Mouse (Mus musculus): ENCODE measurements around the gene Fhl2. TPM values are rescaled to one million over a fixed set of nuclear protein-coding genes. Genes with fewer than 3 reads are reported as not detected.

The Fhl2 gene
- polyA plus RNA-seq, 1 experiment from 2014 or later, result 181 TPM

GRCm38 (mm10) chr1:43127196-43127595 lies 69.6 kb downstream of the Fhl2 start:
- Histone ChIP-seq H3K4me2 (no peak overlapping the region), H3K4me3 (ENCODE audit: low read depth, low read length) (no peak overlapping the region), H3K36me3 (ENCODE audit: control insufficient read depth, insufficient read depth, low read length) (peaks cover 29% of the 10 kb centered on the region), H3K27me3 (ENCODE audit: control insufficient read depth, insufficient read depth, low read length) (no peaks in the 10 kb centered on the region), H3K4me1 (ENCODE audit: control insufficient read depth, insufficient read depth, low read length) (peaks cover 22% of the 10 kb centered on the region), H3K27ac (ENCODE audit: low read depth, low read length) (no peak overlapping the region), H3K9me3 (replicated peaks; ENCODE audit: control insufficient read depth, low read length) (no peaks in the 10 kb centered on the region), H3K9ac (ENCODE audit: low read depth, low read length) (no peak overlapping the region)
- no peak for ATAC-seq (replicated peaks; ENCODE audit: insufficient number of reproducible peaks, low FRiP score, low TSS enrichment)

- Histone ChIP-seq H3K27me3 (ENCODE audit: control insufficient read depth, insufficient read depth, low read length) (no peaks in the 10 kb centered on the region), H3K4me3 (ENCODE audit: low read depth, low read length) (no peak overlapping the region), H3K4me2 (no peak overlapping the region), H3K27ac (ENCODE audit: low read depth, low read length) (no peak overlapping the region), H3K4me1 (ENCODE audit: control insufficient read depth, insufficient read depth, low read length) (peaks cover 13% of the 10 kb centered on the region; the same call in 1 of the 2 replicates), H3K36me3 (ENCODE audit: control insufficient read depth, insufficient read depth, low read length) (peaks cover 27% of the 10 kb centered on the region), H3K9ac (ENCODE audit: low read depth, low read length) (no peak overlapping the region), H3K9me3 (replicated peaks; ENCODE audit: control insufficient read depth, low read length) (no peaks in the 10 kb centered on the region)
- ATAC-seq (replicated peaks; ENCODE audit: insufficient number of reproducible peaks, low FRiP score, low TSS enrichment), result no peak
- WGBS (ENCODE audit: insufficient replicate concordance), result 61% methylated on average over 4 of the region's 4 CpGs
Observed at GRCm38 (mm10) chr1:43124726-43125125, 72.1 kb downstream of the Fhl2 start.

- H3K4me2 ChIP-seq, result no peak overlapping the region
- H3K27ac ChIP-seq (ENCODE audit: low read depth, low read length), result no peak overlapping the region
- H3K4me3 ChIP-seq (ENCODE audit: low read depth, low read length), result no peak overlapping the region
- H3K4me1 ChIP-seq (ENCODE audit: control insufficient read depth, insufficient read depth, low read length), result peaks cover 5% of the 10 kb centered on the region; the same call in 1 of the 2 replicates
- WGBS (ENCODE audit: insufficient replicate concordance), result 88% methylated on average over 2 of the region's 2 CpGs
- peaks cover 22% of the 10 kb centered on the region for H3K36me3 ChIP-seq (ENCODE audit: control insufficient read depth, insufficient read depth, low read length)
- ATAC-seq (replicated peaks; ENCODE audit: insufficient number of reproducible peaks, low FRiP score, low TSS enrichment), result no peak
- no peaks in the 10 kb centered on the region for H3K27me3 ChIP-seq (ENCODE audit: control insufficient read depth, insufficient read depth, low read length)
- no peak overlapping the region for H3K9ac ChIP-seq (ENCODE audit: low read depth, low read length)
- H3K9me3 ChIP-seq (replicated peaks; ENCODE audit: control insufficient read depth, low read length), result no peaks in the 10 kb centered on the region
Observed at GRCm38 (mm10) chr1:43122616-43123015, 74.2 kb downstream of the Fhl2 start.

- no peak overlapping the region for H3K4me3 ChIP-seq (ENCODE audit: low read depth, low read length)
- H3K27ac ChIP-seq (ENCODE audit: low read depth, low read length), result no peak overlapping the region
- H3K36me3 ChIP-seq (ENCODE audit: control insufficient read depth, insufficient read depth, low read length), result peaks cover 24% of the 10 kb centered on the region
- H3K27me3 ChIP-seq (ENCODE audit: control insufficient read depth, insufficient read depth, low read length), result no peaks in the 10 kb centered on the region
- 83% methylated on average over 5 of the region's 5 CpGs for WGBS (ENCODE audit: insufficient replicate concordance)
- ATAC-seq (replicated peaks; ENCODE audit: insufficient number of reproducible peaks, low FRiP score, low TSS enrichment), result no peak
- peaks cover 5% of the 10 kb centered on the region; the same call in 1 of the 2 replicates for H3K4me1 ChIP-seq (ENCODE audit: control insufficient read depth, insufficient read depth, low read length)
- no peaks in the 10 kb centered on the region for H3K9me3 ChIP-seq (replicated peaks; ENCODE audit: control insufficient read depth, low read length)
- H3K4me2 ChIP-seq, result no peak overlapping the region
- H3K9ac ChIP-seq (ENCODE audit: low read depth, low read length), result no peak overlapping the region
Observed at GRCm38 (mm10) chr1:43120950-43121349, 75.8 kb downstream of the Fhl2 start.

- Histone ChIP-seq H3K36me3 (ENCODE audit: control insufficient read depth, insufficient read depth, low read length) (peaks cover 18% of the 10 kb centered on the region; the same call in 1 of the 2 replicates), H3K27me3 (ENCODE audit: control insufficient read depth, insufficient read depth, low read length) (no peaks in the 10 kb centered on the region), H3K27ac (ENCODE audit: low read depth, low read length) (no peak overlapping the region), H3K9ac (ENCODE audit: low read depth, low read length) (no peak overlapping the region), H3K4me2 (no peak overlapping the region), H3K4me1 (ENCODE audit: control insufficient read depth, insufficient read depth, low read length) (no peaks in the 10 kb centered on the region), H3K9me3 (replicated peaks; ENCODE audit: control insufficient read depth, low read length) (no peaks in the 10 kb centered on the region), H3K4me3 (ENCODE audit: low read depth, low read length) (no peak overlapping the region)
- 90% methylated on average over 8 of the region's 8 CpGs for WGBS (ENCODE audit: insufficient replicate concordance)
- no peak for ATAC-seq (replicated peaks; ENCODE audit: insufficient number of reproducible peaks, low FRiP score, low TSS enrichment)
Observed at GRCm38 (mm10) chr1:43117435-43117834, 79.3 kb downstream of the Fhl2 start.

- Histone ChIP-seq H3K9me3 (replicated peaks; ENCODE audit: control insufficient read depth, low read length) (no peaks in the 10 kb centered on the region), H3K4me1 (ENCODE audit: control insufficient read depth, insufficient read depth, low read length) (no peaks in the 10 kb centered on the region), H3K4me2 (no peak overlapping the region), H3K9ac (ENCODE audit: low read depth, low read length) (no peak overlapping the region), H3K27me3 (ENCODE audit: control insufficient read depth, insufficient read depth, low read length) (no peaks in the 10 kb centered on the region), H3K36me3 (ENCODE audit: control insufficient read depth, insufficient read depth, low read length) (peaks cover 18% of the 10 kb centered on the region; the same call in 1 of the 2 replicates), H3K27ac (ENCODE audit: low read depth, low read length) (no peak overlapping the region), H3K4me3 (ENCODE audit: low read depth, low read length) (no peak overlapping the region)
- WGBS (ENCODE audit: insufficient replicate concordance), result 74% methylated on average over 2 of the region's 2 CpGs
- ATAC-seq (replicated peaks; ENCODE audit: insufficient number of reproducible peaks, low FRiP score, low TSS enrichment), result no peak
Observed at GRCm38 (mm10) chr1:43112882-43113281, 83.9 kb downstream of the Fhl2 start.

GRCm38 (mm10) chr1:43110556-43110955 lies 86.2 kb downstream of the Fhl2 start:
- Histone ChIP-seq H3K4me3 (ENCODE audit: low read depth, low read length) (no peak overlapping the region), H3K4me2 (no peak overlapping the region), H3K36me3 (ENCODE audit: control insufficient read depth, insufficient read depth, low read length) (peaks cover 13% of the 10 kb centered on the region), H3K4me1 (ENCODE audit: control insufficient read depth, insufficient read depth, low read length) (no peaks in the 10 kb centered on the region), H3K9ac (ENCODE audit: low read depth, low read length) (no peak overlapping the region), H3K9me3 (replicated peaks; ENCODE audit: control insufficient read depth, low read length) (no peaks in the 10 kb centered on the region), H3K27ac (ENCODE audit: low read depth, low read length) (no peak overlapping the region), H3K27me3 (ENCODE audit: control insufficient read depth, insufficient read depth, low read length) (no peaks in the 10 kb centered on the region)
- WGBS (ENCODE audit: insufficient replicate concordance), result 53% methylated on average over 4 of the region's 4 CpGs
- ATAC-seq (replicated peaks; ENCODE audit: insufficient number of reproducible peaks, low FRiP score, low TSS enrichment), result no peak

GRCm38 (mm10) chr1:43108729-43109128 lies 88.1 kb downstream of the Fhl2 start:
- no peaks in the 10 kb centered on the region for H3K4me1 ChIP-seq (ENCODE audit: control insufficient read depth, insufficient read depth, low read length)
- no peak overlapping the region for H3K9ac ChIP-seq (ENCODE audit: low read depth, low read length)
- 71% methylated on average over 2 of the region's 2 CpGs for WGBS (ENCODE audit: insufficient replicate concordance)
- H3K27me3 ChIP-seq (ENCODE audit: control insufficient read depth, insufficient read depth, low read length), result no peaks in the 10 kb centered on the region
- H3K27ac ChIP-seq (ENCODE audit: low read depth, low read length), result no peak overlapping the region
- H3K4me2 ChIP-seq, result no peak overlapping the region
- no peaks in the 10 kb centered on the region for H3K9me3 ChIP-seq (replicated peaks; ENCODE audit: control insufficient read depth, low read length)
- no peak overlapping the region for H3K4me3 ChIP-seq (ENCODE audit: low read depth, low read length)
- no peak for ATAC-seq (replicated peaks; ENCODE audit: insufficient number of reproducible peaks, low FRiP score, low TSS enrichment)
- peaks cover 15% of the 10 kb centered on the region for H3K36me3 ChIP-seq (ENCODE audit: control insufficient read depth, insufficient read depth, low read length)

Data from heart, embryonic 11.5 days (tissue).